Mouse (Mus musculus) mature B cell (primary cell): Measurements from ENCODE around the gene Pax2.

Experiments used
- in situ Hi-C: fragments of 300-500 bp; cut with MboI; formaldehyde crosslinking; loops from 2 replicates; pipeline ENCODE4 v1.14.3; 2019

The Pax2 gene

GRCm38 (mm10) chr19:44781987-44782386 is 26.1 kb downstream of the Pax2 start:
- in situ Hi-C loops: no loop called here

DNA sequence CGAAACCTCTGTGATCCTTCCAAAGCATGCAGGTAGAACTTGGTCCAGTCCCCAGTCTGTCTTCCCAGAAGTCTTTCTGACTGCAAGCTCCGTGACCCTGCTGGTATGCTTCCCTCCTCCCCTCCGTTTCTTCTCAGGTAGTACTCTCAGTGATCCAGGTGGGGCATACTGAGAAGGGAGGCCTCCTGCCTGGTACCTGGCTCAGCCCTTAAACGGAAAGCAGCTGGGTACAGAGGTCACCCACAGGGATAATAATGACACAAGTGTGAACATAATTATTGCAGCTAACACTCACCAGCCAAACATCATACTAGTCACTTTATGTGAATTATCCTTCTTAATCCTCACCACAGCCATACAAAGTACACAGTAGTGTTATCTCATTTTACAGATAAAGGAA is 28.5 kb downstream of the Pax2 start:
- in situ Hi-C loops: no loop called here

GRCm38 (mm10) chr19:44788488-44788887 is 32.6 kb downstream of the Pax2 start:
- in situ Hi-C loops: no loop called here

DNA sequence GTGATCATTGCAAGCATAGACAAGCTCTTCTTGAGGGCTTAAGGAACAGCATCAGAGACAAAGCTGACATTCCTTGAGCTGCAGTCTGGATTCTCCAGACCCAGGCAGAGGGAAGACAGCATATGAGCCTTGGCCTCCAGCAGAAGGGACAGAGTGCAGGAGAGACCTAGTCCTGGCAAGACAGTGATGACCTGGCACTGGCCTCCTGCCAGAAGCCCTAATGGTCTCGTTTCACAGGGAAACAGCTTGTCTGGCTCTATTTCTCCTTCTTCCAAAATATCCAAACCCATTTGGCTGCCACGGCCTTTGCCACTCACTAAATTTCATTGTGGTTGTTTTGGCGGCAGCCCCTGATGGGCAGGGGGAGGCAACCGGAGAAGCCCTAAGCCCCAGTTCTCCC is 36.1 kb downstream of the Pax2 start:
- in situ Hi-C loops: no loop called here

DNA sequence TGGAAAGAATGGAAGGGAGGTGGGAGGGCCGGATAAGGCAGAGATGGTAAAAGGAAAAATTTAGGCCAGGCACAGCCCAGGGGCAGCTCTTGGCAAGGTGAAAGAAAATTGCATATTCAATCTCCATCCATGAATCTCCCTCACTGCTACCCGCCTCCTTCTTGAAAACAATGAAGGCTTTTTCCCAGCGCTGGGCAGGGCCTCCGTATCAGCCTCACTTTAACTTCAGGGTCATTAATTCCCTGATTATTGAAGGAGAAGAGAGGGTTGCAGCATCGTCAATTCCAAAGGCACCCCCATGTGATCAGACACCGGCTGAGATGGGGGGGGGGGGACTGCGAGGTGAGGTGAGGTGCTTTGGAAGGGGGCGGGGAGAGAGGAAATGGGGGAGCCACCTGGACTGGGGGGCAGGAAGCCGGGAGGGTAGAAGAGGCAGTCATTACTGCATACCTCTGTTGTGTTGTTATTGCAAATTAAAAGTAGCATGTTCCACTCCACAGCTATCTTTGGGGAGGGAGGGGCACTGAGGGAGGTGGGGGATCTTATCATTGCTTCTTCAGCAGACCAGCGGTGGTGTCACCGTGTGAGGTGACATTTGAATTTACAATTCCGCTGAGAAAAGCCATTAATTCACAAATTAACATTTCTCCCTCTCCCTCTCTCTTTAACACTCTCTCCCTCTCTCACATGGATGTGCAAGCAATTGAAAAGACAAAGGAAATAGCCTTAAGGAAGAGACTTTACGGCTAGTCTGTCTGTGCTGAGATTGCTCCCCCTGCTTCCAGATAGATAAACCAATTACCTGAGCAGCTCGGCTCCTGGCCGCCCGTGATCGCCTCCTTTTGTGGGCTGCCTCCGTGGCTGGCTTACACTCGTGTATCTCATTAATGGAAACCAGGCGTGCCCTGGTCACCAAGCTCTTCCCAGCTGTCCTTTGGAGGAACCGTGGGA is 41.5 kb downstream of the Pax2 start:
- in situ Hi-C loops: no loop called here

DNA sequence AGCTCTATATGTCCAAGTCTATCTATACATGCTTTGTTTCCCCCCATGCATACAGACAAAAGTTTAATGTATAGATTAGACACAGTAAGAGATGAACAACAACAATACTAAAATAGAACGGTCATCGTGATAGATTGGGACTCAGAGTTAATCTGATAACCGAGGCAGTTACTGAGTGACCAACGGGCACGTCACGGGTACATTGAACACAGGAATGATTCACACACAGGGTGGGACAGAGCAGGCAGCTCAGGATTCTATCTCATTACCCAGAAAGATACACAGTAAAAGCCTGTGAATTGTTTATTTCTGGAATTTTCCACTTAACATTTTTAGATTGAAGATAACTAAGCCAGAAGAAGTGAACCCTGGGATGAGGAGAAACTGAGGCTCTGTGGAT is 42.9 kb downstream of the Pax2 start:
- in situ Hi-C loops: no loop called here

DNA sequence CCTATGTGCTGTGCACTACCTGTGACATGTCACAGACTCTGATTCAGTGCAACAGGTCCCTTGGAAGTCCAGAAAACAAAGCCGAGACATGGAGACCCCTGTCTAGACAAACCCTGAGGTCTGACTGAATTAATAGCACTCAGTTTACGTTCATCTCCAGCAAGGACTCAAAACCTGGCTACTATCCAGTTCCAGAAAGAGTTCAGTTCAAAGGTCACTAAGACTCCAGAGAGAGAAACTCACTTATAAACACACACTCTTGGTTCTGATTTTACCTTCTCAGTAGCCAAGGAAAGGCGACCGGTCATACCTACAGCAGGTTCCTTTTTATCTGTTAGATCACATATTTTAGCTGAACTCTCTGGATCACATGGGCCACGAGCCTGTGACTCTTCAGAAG is 43.3 kb downstream of the Pax2 start:
- in situ Hi-C loops: no loop called here

DNA sequence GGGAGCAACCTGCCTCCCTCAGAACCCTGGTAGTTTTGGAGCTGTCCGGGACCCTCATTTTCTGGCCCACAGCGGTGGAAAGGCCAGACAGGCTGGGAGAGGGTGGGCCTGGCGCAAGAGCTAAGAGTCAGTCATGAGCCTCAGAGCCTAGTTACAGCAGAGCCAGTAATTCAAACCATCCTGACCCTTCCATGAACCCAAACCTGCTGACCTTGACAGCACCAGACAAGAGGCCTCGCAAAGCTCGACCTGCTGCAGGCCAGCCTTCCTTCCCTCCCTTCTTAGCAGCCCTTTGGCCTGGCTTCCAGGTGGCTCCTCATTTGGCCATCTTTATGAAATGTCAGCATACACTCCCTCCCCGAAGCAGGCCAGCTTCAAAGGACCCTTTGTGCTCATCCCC is 44.5 kb downstream of the Pax2 start:
- in situ Hi-C loops: no loop called here

GRCm38 (mm10) chr19:44808734-44809133 is 52.9 kb downstream of the Pax2 start:
- in situ Hi-C loops: no loop called here

DNA sequence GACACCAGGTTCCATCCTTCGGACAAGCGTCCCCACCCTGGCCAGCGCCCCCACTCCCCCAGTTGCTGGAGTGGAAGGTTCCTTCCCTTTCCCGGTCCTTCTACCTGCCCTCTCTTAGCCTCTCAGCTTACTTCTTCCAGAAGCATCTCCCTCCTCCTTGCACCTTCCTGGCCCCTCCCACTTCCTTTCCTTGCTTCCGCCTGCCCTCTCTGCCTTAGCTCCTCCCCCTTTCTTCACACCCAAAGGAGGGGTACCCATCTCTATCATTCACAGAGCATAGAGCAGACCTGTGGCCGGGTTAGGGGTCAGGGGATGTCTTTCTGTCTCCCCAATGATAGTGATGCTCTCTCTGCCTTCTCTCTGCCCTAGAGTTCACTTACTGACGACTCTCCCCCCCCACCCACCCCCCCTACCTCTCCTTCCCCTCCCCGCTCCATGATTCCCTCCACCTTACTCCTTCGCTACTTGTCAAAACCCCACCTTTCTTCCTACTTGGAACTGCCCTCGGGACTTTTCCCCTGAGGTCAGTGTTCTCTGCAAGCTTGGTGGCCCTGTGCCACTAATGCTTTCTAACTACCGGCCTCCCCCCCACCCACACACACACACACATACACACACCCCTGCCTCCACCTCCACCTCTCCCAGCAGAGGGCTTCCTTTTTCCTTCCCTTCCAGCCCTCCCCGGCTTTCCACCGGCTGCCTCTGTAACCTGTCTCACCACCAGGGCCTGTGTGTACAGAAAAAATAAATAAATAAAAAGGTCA is 57.0 kb downstream of the Pax2 start:
- in situ Hi-C loops: no loop called here

DNA sequence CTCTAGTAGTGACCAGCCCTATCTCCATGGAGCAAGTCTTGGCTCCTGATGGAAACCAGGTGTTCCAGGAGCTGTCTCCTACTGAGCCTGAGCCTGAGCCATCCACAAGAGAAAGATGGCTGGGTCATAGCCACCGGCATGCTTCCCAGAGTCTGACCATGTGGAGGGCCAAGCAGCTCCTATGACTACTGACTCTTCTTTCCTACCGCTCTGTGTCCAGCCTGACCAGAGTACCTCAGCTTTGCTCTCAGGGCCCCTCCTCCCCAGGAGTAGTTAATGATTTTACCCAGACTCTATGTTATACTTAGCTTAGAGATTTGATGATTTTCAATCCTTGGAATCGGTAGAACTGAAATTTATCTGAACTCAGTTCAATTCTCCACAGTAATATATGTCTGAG is 59.3 kb downstream of the Pax2 start:
- in situ Hi-C loops: no loop called here

- in situ Hi-C loops: no loop called here
These were observed 61.7 kb downstream of the Pax2 start for GRCm38 (mm10) chr19:44817403-44818128.

DNA sequence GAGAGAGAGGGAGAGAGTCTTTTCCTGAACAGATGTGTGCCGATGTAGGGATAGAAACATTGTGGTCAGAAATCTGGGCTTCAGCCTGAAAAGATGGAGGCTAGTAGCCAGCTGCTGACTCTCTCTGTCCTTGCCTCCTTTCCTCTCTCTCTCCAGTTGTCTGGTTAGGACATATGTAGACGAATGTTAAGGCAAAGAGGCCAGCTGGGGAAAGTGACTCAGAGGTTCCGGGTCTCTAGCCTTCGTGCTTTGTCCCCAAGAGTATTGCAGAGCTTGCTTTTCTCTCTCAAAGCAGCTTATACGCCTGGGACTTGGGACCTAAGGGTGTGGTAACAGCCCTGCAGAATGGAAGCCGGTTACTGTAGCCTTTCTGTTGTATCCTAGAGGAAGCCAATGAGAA is 62.8 kb downstream of the Pax2 start:
- in situ Hi-C loops: no loop called here

DNA sequence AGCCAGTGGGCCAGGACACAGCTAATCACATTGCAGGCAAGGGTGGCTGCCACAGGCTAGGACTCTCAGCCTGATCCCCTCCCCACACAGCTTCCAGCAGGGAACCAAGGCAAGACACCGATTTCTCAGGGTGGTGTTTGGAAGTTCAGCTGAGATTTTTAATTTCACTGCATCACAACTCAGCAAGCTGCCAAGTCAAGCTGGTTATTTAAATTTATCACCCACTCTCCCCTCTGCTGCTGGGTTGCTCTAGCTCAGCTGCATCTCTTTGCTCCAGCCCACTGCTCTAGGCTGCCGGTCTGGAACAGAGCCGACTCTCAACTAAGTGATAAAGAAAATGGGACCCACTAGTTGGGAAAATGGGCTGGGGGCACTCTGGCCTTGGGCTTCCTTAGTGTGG is 65.7 kb downstream of the Pax2 start:
- in situ Hi-C loops: no loop called here

- in situ Hi-C loops: no loop called here
These were observed 66.5 kb downstream of the Pax2 start for GRCm38 (mm10) chr19:44822295-44822694.

DNA sequence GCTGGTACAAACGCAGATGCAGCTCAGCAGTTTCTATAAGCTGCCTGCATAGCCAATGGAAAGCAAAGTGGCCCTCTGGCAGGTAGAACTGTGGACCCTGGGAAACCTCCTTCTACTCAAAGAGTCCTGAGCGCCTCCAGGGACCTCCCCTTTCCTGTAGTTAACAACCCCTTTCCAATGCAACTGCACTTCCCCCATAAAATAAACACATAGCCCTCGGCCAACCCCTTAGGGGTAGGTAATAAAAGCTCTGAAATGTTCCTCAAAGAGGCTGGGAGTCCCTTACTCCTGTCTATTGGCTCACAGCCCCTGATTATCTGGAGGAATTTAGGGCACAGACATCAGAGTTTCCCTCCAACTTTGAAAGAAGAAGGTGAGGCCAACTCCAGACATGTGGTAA is 67.8 kb downstream of the Pax2 start:
- in situ Hi-C loops: no loop called here

- in situ Hi-C loops: no loop called here
These were observed 69.4 kb downstream of the Pax2 start for GRCm38 (mm10) chr19:44825216-44825768.

DNA sequence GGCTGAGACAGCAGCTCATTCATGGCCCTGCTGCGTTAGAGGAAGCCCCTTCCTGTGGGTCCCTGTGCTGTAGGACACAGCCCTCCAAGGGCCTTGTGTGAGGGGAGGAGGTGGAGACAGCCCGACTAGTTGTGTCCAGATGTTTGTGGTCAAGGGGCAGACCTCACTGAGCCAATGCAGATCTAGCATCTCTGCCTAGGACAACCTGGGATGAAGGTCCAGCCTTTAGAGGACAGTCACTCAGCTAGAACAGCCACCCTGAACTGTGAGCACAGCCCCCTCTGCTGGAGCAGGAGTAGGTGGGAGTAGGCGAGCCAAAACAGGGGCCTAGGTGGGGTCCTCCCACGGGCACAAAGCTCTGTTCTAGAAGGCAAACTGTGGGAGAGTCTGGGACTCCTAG is 70.0 kb downstream of the Pax2 start:
- in situ Hi-C loops: no loop called here

DNA sequence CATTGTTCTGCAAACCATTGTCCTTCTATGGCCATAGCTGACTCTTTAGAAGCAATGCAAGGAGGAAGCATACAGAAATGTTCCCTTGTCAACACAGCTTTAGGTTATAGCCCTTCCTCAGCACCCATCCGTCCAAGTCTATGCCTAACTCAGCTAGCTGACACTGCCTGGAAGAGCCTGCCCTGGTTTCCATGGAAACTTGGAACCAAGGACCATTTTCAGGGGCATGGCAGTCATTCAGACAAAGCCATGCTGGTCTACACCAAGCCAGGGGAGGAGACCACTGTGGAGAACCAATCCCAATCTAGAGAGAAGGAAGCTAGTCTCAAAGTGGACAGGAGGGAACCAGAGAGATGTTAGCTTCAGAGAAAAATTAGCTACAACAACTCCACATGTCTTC is 77.5 kb downstream of the Pax2 start:
- in situ Hi-C loops: no loop called here

DNA sequence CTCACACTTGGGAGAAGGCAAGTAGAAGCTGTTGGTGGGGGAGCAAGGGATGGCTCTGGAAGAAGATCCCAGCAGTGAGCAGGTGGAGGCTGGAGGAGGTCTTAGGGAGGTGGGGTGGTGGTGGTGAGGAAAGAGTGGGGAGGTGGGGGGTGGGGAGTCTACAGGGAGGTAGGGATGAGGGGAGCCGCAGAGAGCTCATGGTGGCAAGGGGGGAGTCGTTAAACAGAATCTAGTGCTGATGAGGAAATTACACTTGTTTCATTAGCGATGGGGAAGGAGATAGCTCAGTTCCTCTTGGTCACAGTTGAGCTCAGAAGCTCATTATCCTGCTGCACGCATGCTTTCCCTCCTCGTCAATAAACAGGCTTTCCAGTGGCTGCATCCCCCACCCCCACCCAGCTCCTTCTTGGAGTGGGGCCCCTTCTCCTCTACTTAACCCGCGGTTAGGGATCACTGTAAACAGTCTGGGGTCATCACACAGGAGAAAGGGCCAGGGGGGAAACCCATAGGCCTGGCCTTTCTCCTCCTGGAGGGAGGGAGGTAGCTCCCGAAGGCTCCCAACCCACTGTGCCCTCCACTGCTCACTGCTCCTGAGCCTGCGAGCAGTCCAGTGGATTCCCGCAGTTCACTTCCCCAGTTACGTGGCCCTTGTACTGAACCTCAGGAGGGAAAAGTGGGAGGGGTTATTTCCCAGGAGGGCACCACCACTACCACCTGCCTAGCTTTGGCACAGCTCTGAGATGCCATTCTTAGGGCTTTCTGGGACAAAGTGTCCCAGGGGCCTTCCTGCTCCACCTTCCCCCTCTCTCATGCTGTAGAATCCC is 78.6 kb downstream of the Pax2 start:
- in situ Hi-C loops: no loop called here
